Mouse (Mus musculus): ENCODE data around the gene Epc2.

DNA sequence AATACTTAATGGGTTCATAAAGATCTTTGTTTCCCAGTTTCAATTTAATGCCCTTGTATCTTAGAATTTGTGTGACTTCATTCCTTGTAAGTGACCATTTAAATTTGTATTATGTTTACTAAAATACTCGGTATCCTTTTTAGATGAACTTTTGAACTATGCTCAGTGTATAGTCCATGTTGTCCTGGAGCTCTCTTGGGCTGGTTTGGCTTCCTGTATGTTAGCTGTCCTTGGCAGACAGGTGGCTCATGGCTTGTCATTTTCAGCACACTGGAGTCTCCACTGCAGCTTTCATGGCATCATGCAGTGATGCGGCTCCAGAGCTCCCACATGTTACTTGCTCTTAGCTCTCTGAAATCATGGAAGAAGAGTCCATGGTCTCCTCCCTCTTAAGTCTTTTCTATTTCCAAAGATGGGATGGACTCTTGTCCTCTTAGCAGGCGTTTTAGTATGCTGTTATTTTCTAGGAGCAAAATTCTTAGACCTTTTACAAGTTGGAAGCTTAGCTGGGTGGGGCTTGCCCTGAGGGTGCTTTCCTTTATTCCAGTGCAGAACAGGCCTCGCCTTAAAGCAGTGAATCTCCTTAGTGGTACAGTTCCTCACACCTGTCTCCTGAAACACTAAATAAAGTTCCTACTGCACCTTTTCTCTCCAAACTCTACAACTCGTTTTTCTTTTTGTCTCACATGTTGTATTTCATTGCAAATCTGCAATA lies 20.5 kb downstream of the Epc2 start:
- no peak for TF ChIP-seq FLI1 (IDR thresholded peaks at IDR 0.05; ENCODE audit: low read length)
- TF ChIP-seq GATA1 (IDR thresholded peaks at IDR 0.05; ENCODE audit: borderline replicate concordance, low read length), result no peak

Data from megakaryocyte, embryonic 14.5 days (primary cell).